Mouse (Mus musculus) CH12.LX (cell line): ENCODE measurements around the gene Cend1. TPM values are rescaled to one million over a fixed set of nuclear protein-coding genes. Genes with fewer than 3 reads are reported as not detected.

Experiments used
- DNase-seq: peaks from one replicate; pipeline ENCODE4 v3.0.0-alpha.2; 2013; ENCODE audit errors: extremely low read depth
- H3K27ac ChIP-seq: 2 replicates; pipeline ENCODE4 v1.5.1; 2012; ENCODE audit warnings: low read depth, mild to moderate bottlenecking, control low read depth, moderate library complexity; ENCODE audit not compliant: insufficient read depth
- H3K27me3 ChIP-seq: replicated peaks from 2 replicates; pipeline ENCODE3; 2012; ENCODE audit warnings: inconsistent platforms
- H3K36me3 ChIP-seq, 2 experiments: replicated peaks in 1 of 2; 2 replicates each; pipeline versions ENCODE3 to v1.6.1; 2012; ENCODE audit warnings: inconsistent platforms in 1 of 2, low read length in 1 of 2, mild to moderate bottlenecking in 1 of 2, mixed read lengths in 1 of 2, moderate library complexity in 1 of 2; ENCODE audit not compliant: control insufficient read depth in 1 of 2, insufficient read depth in 1 of 2
- H3K4me1 ChIP-seq, 2 experiments: 2 replicates each; pipeline ENCODE4 v1.6.1; 2012; ENCODE audit warnings: inconsistent platforms in 1 of 2, moderate library complexity in 1 of 2; ENCODE audit not compliant: insufficient read depth in 2 of 2, control insufficient read depth in 1 of 2
- H3K4me2 ChIP-seq: 2 replicates; pipeline ENCODE4 v1.6.1; 2012; ENCODE audit warnings: low read depth, mild to moderate bottlenecking, control low read depth; ENCODE audit not compliant: poor library complexity, insufficient read depth, severe bottlenecking
- H3K4me3 ChIP-seq, 3 experiments: fragments of 150-350 bp in 1 of 3; sonication (generic) in 1 of 3; replicated peaks in 1 of 3; 2 replicates each; pipeline versions ENCODE3 to v1.5.1; 2011 to 2012; ENCODE audit warnings: low read depth in 2 of 3, low read length in 2 of 3, mild to moderate bottlenecking in 2 of 3, moderate library complexity in 2 of 3, control low read depth in 1 of 3, improper control_type of control experiment in 1 of 3, inconsistent platforms in 1 of 3, mixed read lengths in 1 of 3; ENCODE audit not compliant: poor library complexity in 1 of 3
- H3K79me2 ChIP-seq: replicated peaks from 2 replicates; pipeline ENCODE4 v1.6.1; 2012; ENCODE audit warnings: mild to moderate bottlenecking, moderate library complexity; ENCODE audit not compliant: control insufficient read depth, poor library complexity, insufficient read depth, severe bottlenecking; ENCODE audit errors: extremely low read depth
- H3K9ac ChIP-seq: 2 replicates; pipeline ENCODE4 v1.6.1; 2012; ENCODE audit warnings: low read depth, mild to moderate bottlenecking, control low read depth, moderate library complexity; ENCODE audit not compliant: insufficient read depth
- H3K9me3 ChIP-seq: replicated peaks from 2 replicates; pipeline ENCODE3; 2012; ENCODE audit warnings: low read length, inconsistent platforms, mixed read lengths
- BHLHE40 ChIP-seq: IDR thresholded peaks from 2 replicates; pipeline ENCODE4 v1.6.1; 2011; ENCODE audit warnings: mild to moderate bottlenecking, low read depth, low read length, improper control_type of control experiment
- CHD2 ChIP-seq: IDR thresholded peaks from 2 replicates; pipeline ENCODE4 v1.6.1; 2011; ENCODE audit warnings: low read length, improper control_type of control experiment
- CTCF ChIP-seq, 2 experiments: IDR thresholded peaks in 1 of 2; conservative IDR thresholded peaks in 1 of 2; 2 replicates each; pipeline ENCODE4 v1.5.1; 2011 to 2012; ENCODE audit warnings: low read depth in 2 of 2, low read length in 2 of 2, improper control_type of control experiment in 1 of 2, inconsistent platforms in 1 of 2, mild to moderate bottlenecking in 1 of 2, moderate library complexity in 1 of 2
- E2F4 ChIP-seq: IDR thresholded peaks from 2 replicates; pipeline ENCODE4 v1.6.1; 2011; ENCODE audit warnings: low read depth, low read length, improper control_type of control experiment; ENCODE audit not compliant: insufficient replicate concordance
- ELF1 ChIP-seq: IDR thresholded peaks from 2 replicates; pipeline ENCODE4 v1.6.1; 2014; ENCODE audit warnings: low read depth, mild to moderate bottlenecking, inconsistent platforms, low read length, improper control_type of control experiment
- EP300 ChIP-seq: IDR thresholded peaks from 2 replicates; pipeline ENCODE4 v1.6.1; 2011; ENCODE audit warnings: low read length, improper control_type of control experiment
- ETS1 ChIP-seq: conservative IDR thresholded peaks from 2 replicates; pipeline ENCODE4 v1.6.1; 2012; ENCODE audit warnings: low read depth, mild to moderate bottlenecking, inconsistent platforms, low read length, improper control_type of control experiment, moderate library complexity
- GABPA ChIP-seq: IDR thresholded peaks from 2 replicates; pipeline ENCODE4 v1.6.1; 2012; ENCODE audit warnings: low read depth, low read length, improper control_type of control experiment, inconsistent platforms; ENCODE audit not compliant: insufficient replicate concordance
- IRF4 ChIP-seq: IDR thresholded peaks from 2 replicates; pipeline ENCODE4 v1.6.1; 2014; ENCODE audit warnings: low read depth, mild to moderate bottlenecking, inconsistent platforms, low read length, improper control_type of control experiment
- JUN ChIP-seq: IDR thresholded peaks from 2 replicates; pipeline ENCODE4 v1.6.1; 2011; ENCODE audit warnings: low read depth, mild to moderate bottlenecking, low read length, improper control_type of control experiment, moderate library complexity; ENCODE audit not compliant: insufficient read depth
- KAT2A ChIP-seq: IDR thresholded peaks from 2 replicates; pipeline ENCODE4 v1.6.1; 2012; ENCODE audit warnings: low read length, improper control_type of control experiment, inconsistent platforms; ENCODE audit not compliant: insufficient replicate concordance
- MAX ChIP-seq: IDR thresholded peaks from 2 replicates; pipeline ENCODE4 v1.6.1; 2011; ENCODE audit warnings: low read length, improper control_type of control experiment
- MAZ ChIP-seq: IDR thresholded peaks from 2 replicates; pipeline ENCODE4 v1.6.1; 2012; ENCODE audit warnings: low read depth, mild to moderate bottlenecking, inconsistent platforms, low read length, improper control_type of control experiment, moderate library complexity
- NRF1 ChIP-seq: IDR thresholded peaks from 2 replicates; pipeline ENCODE4 v1.6.1; 2014; ENCODE audit warnings: low read depth, mild to moderate bottlenecking, inconsistent platforms, low read length, improper control_type of control experiment, moderate library complexity
- RCOR1 ChIP-seq: conservative IDR thresholded peaks from 2 replicates; pipeline ENCODE4 v1.6.1; 2012; ENCODE audit warnings: low read depth, mild to moderate bottlenecking, inconsistent platforms, low read length, improper control_type of control experiment
- SIN3A ChIP-seq: IDR thresholded peaks from 2 replicates; pipeline ENCODE4 v1.6.1; 2012; ENCODE audit warnings: low read length, improper control_type of control experiment, inconsistent platforms
- SMC3 ChIP-seq: IDR thresholded peaks from 2 replicates; pipeline ENCODE4 v1.6.1; 2011; ENCODE audit warnings: low read depth, low read length, improper control_type of control experiment
- TBP ChIP-seq: conservative IDR thresholded peaks from 2 replicates; pipeline ENCODE4 v1.6.1; 2011; ENCODE audit warnings: low read depth, low read length, improper control_type of control experiment
- TCF12 ChIP-seq: IDR thresholded peaks from 2 replicates; pipeline ENCODE4 v1.6.1; 2014; ENCODE audit warnings: low read depth, mild to moderate bottlenecking, inconsistent platforms, low read length, improper control_type of control experiment
- USF2 ChIP-seq: conservative IDR thresholded peaks from 2 replicates; pipeline ENCODE4 v1.6.1; 2011; ENCODE audit warnings: low read depth, low read length, improper control_type of control experiment
- ZNF384 ChIP-seq: IDR thresholded peaks from 2 replicates; pipeline ENCODE4 v1.6.1; 2012; ENCODE audit warnings: low read depth, low read length, improper control_type of control experiment, inconsistent platforms
- dilution Hi-C: fragments of 300-500 bp; cut with MboI; formaldehyde crosslinking; loops from 2 replicates; pipeline ENCODE4 v1.14.3; 2020; ENCODE audit warnings: low sequenced_read_pairs; ENCODE audit not compliant: extremely low pct_unique_long_range_greater_than_20kb, extremely low pct_ligation_motif_present
- in situ Hi-C: fragments of 300-500 bp; cut with MboI; formaldehyde crosslinking; loops from 3 replicates; pipeline ENCODE4 v1.14.3; 2019; ENCODE audit warnings: low sequenced_read_pairs, low pct_ligation_motif_present, low pct_unique_long_range_greater_than_20kb, mixed read lengths
- polyA plus RNA-seq: library from polyadenylated mRNA; unstranded; fragments of >175 nt; gene quantifications from 2 replicates; pipeline ENCODE4 v1.2.1, GENCODE M21; 2012; ENCODE audit warnings: low read depth; ENCODE audit not compliant: insufficient read length
- total RNA-seq, 2 experiments: library from RNA; depleted of rRNA; stranded (reverse); fragments of 300-350 nt in 1 of 2; fragments of >200 nt in 1 of 2; gene quantifications; 2 replicates each; pipeline ENCODE4 v1.2.3; 2012 to 2014

Gene Cend1
- total and polyA plus RNA-seq, 3 experiments: not detected

DNA sequence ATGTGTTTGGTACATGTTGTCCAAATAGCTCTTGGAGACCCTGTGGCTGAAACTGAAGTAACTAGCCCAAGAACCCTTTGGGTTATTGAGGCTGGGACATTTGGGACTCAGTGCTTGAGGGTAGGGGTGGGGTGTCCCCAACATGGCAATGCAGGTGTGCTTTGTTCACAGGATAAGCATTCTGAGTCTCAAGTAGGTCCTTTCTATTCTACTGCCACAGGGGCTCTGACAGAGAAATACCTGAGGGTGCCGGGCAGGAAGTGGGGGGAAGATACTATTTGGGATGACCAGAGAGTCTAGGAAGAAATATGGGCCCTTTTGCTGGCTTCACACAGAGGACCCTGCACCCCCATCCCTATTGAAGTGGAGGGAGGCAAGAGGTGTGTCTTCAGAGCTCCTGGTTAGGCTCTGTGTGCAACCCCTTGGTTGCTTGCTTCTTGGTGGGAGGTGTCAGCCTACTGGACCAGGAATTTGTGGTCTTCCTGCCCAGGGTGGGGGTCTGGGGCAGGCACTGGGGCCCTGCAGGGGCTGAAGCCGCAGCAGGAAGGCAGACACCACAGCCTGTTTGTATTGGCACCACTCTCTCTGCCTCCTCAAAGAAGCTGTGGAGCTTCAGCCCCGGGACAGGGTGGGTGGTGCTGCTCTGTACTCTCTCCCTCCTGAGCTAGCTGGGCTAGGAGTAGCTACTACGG lies 48.4 kb upstream of the Cend1 start:
- H3K4me1 ChIP-seq: peaks cover 19 to 49% of the 10 kb centered on the region in 2 experiments
- no peak for TF ChIP-seq TBP
- TF ChIP-seq EP300: no peak
- TF ChIP-seq ZNF384: no peak
- TF ChIP-seq TCF12: no peak
- no peak for TF ChIP-seq BHLHE40
- TF ChIP-seq USF2: no peak
- TF ChIP-seq JUN: no peak
- TF ChIP-seq E2F4: no peak
- no peak for TF ChIP-seq MAZ
- no peak for TF ChIP-seq ELF1
- no peak for TF ChIP-seq IRF4
- no peak for TF ChIP-seq MAX
- TF ChIP-seq SIN3A: no peak
- no peak for TF ChIP-seq RCOR1
- TF ChIP-seq GABPA: no peak
- no peak for TF ChIP-seq NRF1
- TF ChIP-seq CTCF (conservative IDR thresholded peaks at IDR 0.05 in 1 of 2, IDR thresholded peaks at IDR 0.05 in 1 of 2; ENCODE audit: low read depth in 2 of 2, low read length in 2 of 2): no peak
- no peak for TF ChIP-seq ETS1
- no peak for TF ChIP-seq CHD2
- no peak for DNase-seq
- no peak overlapping the region for H3K4me2 ChIP-seq
- H3K79me2 ChIP-seq: peaks cover 19% of the 10 kb centered on the region
- in situ Hi-C loops: no loop called here
- H3K36me3 ChIP-seq: peaks cover 2 to 17% of the 10 kb centered on the region in 2 experiments
- H3K4me3 ChIP-seq: no peak overlapping the region
- H3K27me3 ChIP-seq: peaks cover 9% of the 10 kb centered on the region
- no peak overlapping the region for H3K9ac ChIP-seq
- H3K9me3 ChIP-seq: no peaks in the 10 kb centered on the region
- dilution Hi-C loops: no loop called here
- H3K27ac ChIP-seq: no peak overlapping the region

GRCm38 (mm10) chr7:141476981-141477370 lies 47.7 kb upstream of the Cend1 start:
- Histone ChIP-seq H3K27ac (no peak overlapping the region), H3K9ac (no peak overlapping the region), H3K4me2 (peak overlapping the region; percentile 53; the same call in 1 of the 2 replicates), H3K27me3 (peaks cover 9% of the 10 kb centered on the region), H3K9me3 (no peaks in the 10 kb centered on the region), H3K36me3 (peaks cover 8 to 17% of the 10 kb centered on the region in 2 experiments), H3K4me3 (peak overlapping the region in 2 of 3 experiments; percentile 89 to 96), H3K79me2 (peaks cover 22% of the 10 kb centered on the region), H3K4me1 (peaks cover 16 to 51% of the 10 kb centered on the region in 2 experiments)
- no peak for TF ChIP-seq CHD2
- no peak for TF ChIP-seq KAT2A
- no peak for TF ChIP-seq SMC3
- TF ChIP-seq SIN3A: no peak
- peak in 1 of 2 experiments; percentile 24; a peak in 1 of 4 replicates for TF ChIP-seq CTCF (conservative IDR thresholded peaks at IDR 0.05 in 1 of 2, IDR thresholded peaks at IDR 0.05 in 1 of 2; ENCODE audit: low read depth in 2 of 2, low read length in 2 of 2)
- DNase-seq: no peak
- in situ Hi-C loops (no loop called here), dilution Hi-C loops (no loop called here)
